Mouse (Mus musculus) left cerebral cortex, postnatal 36 days (tissue): Measurements from ENCODE around the gene Brpf1. TPM values are rescaled to one million over a fixed set of nuclear protein-coding genes. Genes with fewer than 3 reads are reported as not detected.
"Not testable (repeated sequence)": the region's sequence is repeated elsewhere in the genome, so short reads cannot be mapped to it uniquely, and the experiment has no call there.

ENCODE experiments used
- DNase-seq, 2 experiments: peaks; one replicate each; pipeline ENCODE4 v3.0.0; 2021 to 2022; ENCODE audit warnings: low spot score in 2 of 2, mixed read lengths in 1 of 2
- intact Hi-C: fragments of 180-260 bp; cut with DNase I; formaldehyde crosslinking; loops from one replicate; pipeline ENCODE4 v1.15.1; 2025
- total RNA-seq, 2 experiments: library from RNA; stranded (reverse); gene quantifications; 2 replicates each; pipeline ENCODE4 v1.2.3; 2021

Brpf1 gene
- total RNA-seq, 2 experiments from 2014 or later, result 29.0 to 30.3 TPM

GRCm38 (mm10) chr6:113302258-113302657, 4.7 kb upstream of the Brpf1 start:
- DNase-seq, result no peak
- intact Hi-C loops, result loop anchor here (10.0 kb wide), 1 partner anchor 227 kb away; the partner anchor contains the start of gene Setd5

- peak; percentile 99 for DNase-seq
- intact Hi-C loops, result loop anchor here (1.0 to 10.0 kb wide), 3 partner anchors 20 to 232 kb away; partner anchors contain the start of genes Mtmr14, Ogg1 and Setd5
Measured at GRCm38 (mm10) chr6:113306322-113306985, 483 bp upstream of the Brpf1 start.

- intact Hi-C loops, result loop anchor here (2.0 to 10.0 kb wide), 2 partner anchors 71 to 233 kb away; partner anchors contain the start of genes Mtmr14 and Setd5
Measured at GRCm38 (mm10) chr6:113307481-113308121, 664 bp downstream of the Brpf1 start.

DNA sequence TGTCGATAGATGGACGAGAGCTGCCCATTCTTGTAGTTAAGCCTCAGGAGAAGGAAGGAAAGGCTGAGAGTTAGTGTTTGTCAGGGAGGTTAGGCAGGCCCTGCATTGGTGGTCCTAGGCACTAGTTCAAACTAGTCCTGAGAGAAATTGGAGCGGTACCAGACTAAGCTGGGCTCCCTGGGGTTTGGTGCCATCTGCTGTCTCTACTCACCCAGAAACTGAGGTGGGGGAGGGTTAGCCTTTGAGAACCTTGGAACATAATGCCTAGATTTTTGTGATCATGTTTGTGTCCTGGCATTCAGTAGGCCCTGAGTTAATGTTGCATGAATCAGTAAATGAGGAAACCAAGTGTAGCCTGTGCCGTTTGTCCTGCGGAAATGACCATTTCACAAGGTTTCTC, 1.2 kb downstream of the Brpf1 start:
- intact Hi-C loops, result loop anchor here (10.0 kb wide), 1 partner anchor 233 kb away; the partner anchor contains the start of gene Setd5
- DNase-seq, result peak in 1 of 2 experiments; percentile 37

More at GRCm38 (mm10) chr6:113307481-113308121, 664 bp downstream of the Brpf1 start:
- DNase-seq, result peak in 1 of 2 experiments; percentile 30

GRCm38 (mm10) chr6:113315972-113316371, 9.0 kb downstream of the Brpf1 start:
- DNase-seq, result no peak
- intact Hi-C loops, result no loop called here

GRCm38 (mm10) chr6:113326533-113327315, 19.8 kb downstream of the Brpf1 start, which contains the start of gene Ogg1:
TSS of gene Ogg1 (plus strand) at chr6:113326972.
- intact Hi-C loops, result loop anchor here (1.0 to 10.0 kb wide), 3 partner anchors 20 to 282 kb away; partner anchors contain the start of genes Arpc4 and Thumpd3
- peak; percentile 97 to 98 for DNase-seq

DNA sequence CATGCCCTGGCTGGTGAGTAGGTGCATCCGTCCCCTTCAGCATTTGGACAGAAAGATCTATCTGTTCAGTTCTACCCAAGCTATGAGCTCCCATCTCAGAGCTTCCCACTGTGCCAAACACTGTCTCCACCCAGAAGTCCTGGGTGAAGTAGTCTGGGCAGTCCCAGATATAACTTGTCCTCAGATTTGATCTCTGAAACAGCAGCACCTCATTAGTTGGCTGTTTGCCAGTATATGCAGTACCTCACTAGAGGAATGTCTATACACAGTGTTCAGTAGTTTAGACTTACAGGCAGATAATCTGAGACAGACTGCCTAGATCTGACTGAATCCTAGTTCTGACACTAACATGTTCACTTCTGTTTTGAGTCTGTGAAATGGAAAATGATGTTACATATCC, 22.5 kb downstream of the Brpf1 start:
- DNase-seq, result no peak
- intact Hi-C loops, result loop anchor here (10.0 kb wide), 1 partner anchor 285 kb away; the partner anchor contains the start of gene Thumpd3

GRCm38 (mm10) chr6:113330547-113330946, 23.6 kb downstream of the Brpf1 start:
- intact Hi-C loops, result no loop called here
- DNase-seq, result no peak

- intact Hi-C loops, result no loop called here
- DNase-seq, result no peak
Measured at GRCm38 (mm10) chr6:113331721-113332120, 24.8 kb downstream of the Brpf1 start.

- intact Hi-C loops, DNase-seq: not testable (repeated sequence)
Measured at GRCm38 (mm10) chr6:113332734-113333133, 25.8 kb downstream of the Brpf1 start.

DNA sequence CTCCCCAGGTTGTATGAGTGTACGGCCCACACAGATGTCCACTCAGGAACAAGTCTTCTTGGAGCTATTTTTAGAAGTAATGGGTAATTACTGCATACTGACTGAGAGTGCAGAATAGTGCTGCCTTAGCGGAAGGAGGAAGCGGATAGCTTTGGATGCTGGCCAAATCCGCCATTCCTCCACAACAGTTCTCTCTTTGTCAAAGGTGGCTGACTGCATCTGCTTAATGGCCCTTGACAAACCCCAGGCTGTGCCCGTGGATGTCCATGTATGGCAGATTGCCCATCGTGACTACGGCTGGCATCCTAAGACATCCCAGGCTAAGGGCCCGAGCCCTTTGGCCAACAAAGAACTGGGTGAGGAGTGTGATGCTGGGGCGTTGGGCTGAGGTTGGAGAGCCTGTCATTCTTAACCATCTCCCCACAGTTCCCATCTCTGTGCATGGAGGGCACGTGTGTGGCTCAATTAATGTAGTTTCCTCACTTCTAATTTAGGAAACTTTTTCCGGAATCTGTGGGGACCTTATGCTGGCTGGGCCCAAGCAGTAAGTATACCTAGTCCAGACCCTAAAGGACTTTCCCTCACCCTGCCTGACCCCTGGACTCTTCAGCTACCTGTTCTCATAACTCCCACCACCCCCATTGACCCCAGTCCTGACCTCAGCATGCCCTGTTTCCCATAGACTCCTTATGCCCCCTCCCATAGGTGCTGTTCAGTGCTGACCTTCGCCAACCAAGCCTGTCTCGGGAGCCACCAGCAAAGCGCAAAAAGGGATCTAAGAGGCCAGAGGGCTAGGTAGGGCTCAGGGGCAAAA, 26.4 kb downstream of the Brpf1 start:
- intact Hi-C loops, result no loop called here
- peak; percentile 40 to 53 for DNase-seq

DNA sequence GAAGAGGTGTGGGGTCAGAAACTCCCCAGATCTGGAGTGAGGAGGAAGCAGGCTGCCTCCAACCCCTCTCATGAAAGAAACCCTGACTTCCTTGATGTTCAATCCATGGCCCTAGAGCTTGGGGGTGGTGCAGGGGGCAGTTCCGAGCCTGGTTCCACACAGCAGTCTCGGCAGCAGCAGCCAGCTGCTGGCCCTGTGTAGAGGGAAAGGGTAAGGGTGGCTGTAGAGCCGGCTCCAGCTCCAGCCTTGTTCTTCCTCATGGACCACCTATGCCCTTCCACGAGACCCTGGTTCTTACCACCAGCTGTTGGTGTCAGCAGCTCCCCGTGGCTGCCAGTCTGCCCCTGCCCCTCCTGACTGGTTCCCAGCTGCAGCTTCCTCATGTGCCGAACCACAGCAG, 27.3 kb downstream of the Brpf1 start:
- DNase-seq, result no peak
- intact Hi-C loops, result no loop called here

- DNase-seq, result no peak
- intact Hi-C loops, result no loop called here
Measured at GRCm38 (mm10) chr6:113336852-113337620, 30.1 kb downstream of the Brpf1 start.

DNA sequence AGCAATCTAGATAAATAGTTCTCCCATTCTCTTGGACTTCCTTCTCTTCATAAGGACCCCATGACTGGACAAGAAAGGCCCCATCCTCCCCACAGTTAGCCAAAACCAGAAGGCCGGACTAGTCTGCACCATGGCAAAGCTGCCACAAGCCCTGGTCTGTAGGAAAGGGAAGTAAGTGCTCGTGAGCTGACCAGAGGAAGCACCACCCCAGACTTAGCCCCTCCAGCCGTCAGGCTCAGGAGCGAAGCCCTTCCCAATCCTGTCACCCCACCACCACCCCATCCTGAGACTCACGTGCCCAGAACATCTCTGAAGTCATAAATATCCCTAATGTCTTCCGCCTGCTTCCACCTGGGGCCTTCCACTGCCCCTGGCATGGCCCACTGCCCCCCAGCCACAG, 34.6 kb downstream of the Brpf1 start:
- intact Hi-C loops, result loop anchor here (5.0 kb wide), 2 partner anchors 36 to 81 kb away; partner anchors contain the start of genes Arpc4 and Tada3
- DNase-seq, result peak in 1 of 2 experiments; percentile 16

GRCm38 (mm10) chr6:113342297-113342696, 35.4 kb downstream of the Brpf1 start:
- intact Hi-C loops, result loop anchor here (5.0 kb wide), 2 partner anchors 35 to 80 kb away; partner anchors contain the start of genes Arpc4 and Tada3
- DNase-seq, result peak in 1 of 2 experiments; percentile 39

- peak; percentile 79 to 85 for DNase-seq
- intact Hi-C loops, result loop anchor here (5.0 kb wide), 2 partner anchors 34 to 79 kb away; partner anchors contain the start of genes Arpc4 and Tada3
Measured at GRCm38 (mm10) chr6:113343177-113344092, 36.5 kb downstream of the Brpf1 start, which contains the start of gene Camk1. TSS of gene Camk1 (minus strand) at chr6:113343984.

- intact Hi-C loops, result loop anchor here (5.0 kb wide), 2 partner anchors 33 to 78 kb away; partner anchors contain the start of genes Arpc4 and Tada3
- DNase-seq, result peak; percentile 28 to 37
Measured at GRCm38 (mm10) chr6:113344321-113344720, 37.4 kb downstream of the Brpf1 start.
